Mouse (Mus musculus): Measurements from ENCODE around the gene Lbhd1.

- TF ChIP-seq EP300 (IDR thresholded peaks at IDR 0.05; ENCODE audit: low read depth) (no peak), CTCF (IDR thresholded peaks at IDR 0.05; ENCODE audit: low read depth) (no peak)
These were observed 53.2 kb downstream of the Lbhd1 start for GRCm38 (mm10) chr19:8936736-8937135.

Measured in liver, postnatal 0 days (tissue).